Mouse (Mus musculus) limb, embryonic 11.5 days (tissue): ENCODE data around the gene Pou2f2. TPM values are rescaled to one million over a fixed set of nuclear protein-coding genes. Genes with fewer than 3 reads are reported as not detected.

Source experiments
- ATAC-seq: fragments of 200-750 bp; cut with Nextera tagmentation; 2 replicates; pipeline ENCODE4 v1.8.0; 2017; ENCODE audit warnings: low read depth; ENCODE audit not compliant: insufficient number of reproducible peaks, low FRiP score, low TSS enrichment
- DNase-seq: peaks from one replicate; pipeline ENCODE4 v3.0.0-alpha.2; 2015; ENCODE audit warnings: low spot score
- H3K27ac ChIP-seq: fragments of 300-500 bp; sonication (generic); replicated peaks from 2 replicates; pipeline ENCODE4 v1.5.1; 2014; ENCODE audit warnings: low read depth, mild to moderate bottlenecking, low read length
- H3K27me3 ChIP-seq: fragments of 300-500 bp; sonication (generic); 2 replicates; pipeline ENCODE4 v1.6.1; 2014; ENCODE audit warnings: mild to moderate bottlenecking, low read length, mixed read lengths; ENCODE audit not compliant: control insufficient read depth, insufficient read depth
- H3K36me3 ChIP-seq: fragments of 300-500 bp; sonication (generic); 2 replicates; pipeline ENCODE4 v1.6.1; 2014; ENCODE audit warnings: mild to moderate bottlenecking, low read length, moderate library complexity, mixed read lengths; ENCODE audit not compliant: control insufficient read depth, insufficient read depth
- H3K4me1 ChIP-seq: fragments of 300-500 bp; sonication (generic); 2 replicates; pipeline ENCODE4 v1.6.1; 2014; ENCODE audit warnings: low read length, mixed read lengths; ENCODE audit not compliant: control insufficient read depth, insufficient read depth
- H3K4me2 ChIP-seq: fragments of 300-500 bp; sonication (generic); 2 replicates; pipeline ENCODE4 v1.6.1; 2014; ENCODE audit warnings: low read depth, mild to moderate bottlenecking, moderate library complexity; ENCODE audit not compliant: severe bottlenecking
- H3K4me3 ChIP-seq: fragments of 300-500 bp; sonication (generic); 2 replicates; pipeline ENCODE4 v1.5.1; 2014; ENCODE audit warnings: low read depth, low read length
- H3K9ac ChIP-seq: fragments of 300-500 bp; sonication (generic); 2 replicates; pipeline ENCODE4 v1.6.1; 2014; ENCODE audit warnings: mild to moderate bottlenecking, low read length
- H3K9me3 ChIP-seq: fragments of 300-500 bp; sonication (generic); 2 replicates; pipeline ENCODE4 v1.6.1; 2016; ENCODE audit warnings: low read length; ENCODE audit not compliant: control insufficient read depth
- WGBS: fragments of 180-500 bp; shearing (Covaris S2); extraction: QIAGEN DNeasy Blood & Tissue Kit; methylation state at CpG from one replicate; pipeline ENCODE4 v1.1.7; 2014; 5-methylcytosine and 5-hydroxymethylcytosine counted together
- polyA plus RNA-seq: library from polyadenylated mRNA; unstranded; fragments of >200 nt; fragmentation: Nextera tagmentation; extraction: Ambion mirVana; gene quantifications from 2 replicates; pipeline ENCODE4 v1.2.1, GENCODE M21; 2014

Pou2f2 gene
- polyA plus RNA-seq, 1 experiment from 2014 or later, result 3.9 TPM

GRCm38 (mm10) chr7:25150151-25150663 is 29.3 kb downstream of the Pou2f2 start:
- Histone ChIP-seq H3K27ac (0 out of 2 replicates have a peak overlapping the region, but pooled peaks have one; percentile 9), H3K9ac (no peak overlapping the region), H3K4me2 (peak overlapping the region; percentile 31), H3K36me3 (no peaks in the 10 kb centered on the region), H3K27me3 (0 out of 2 replicates have a peak, but pooled peaks cover 3% of the 10 kb centered on the region), H3K4me1 (peaks cover 54% of the 10 kb centered on the region), H3K4me3 (peak overlapping the region; percentile 5; the same call in 1 of the 2 replicates), H3K9me3 (no peaks in the 10 kb centered on the region)
- DNase-seq (peak; percentile 56), ATAC-seq (peak; percentile 44; the same call in 1 of the 2 replicates)
- WGBS, result under 1% methylated on average over 13 of the region's 18 CpGs

GRCm38 (mm10) chr7:25145896-25146295 is 33.6 kb downstream of the Pou2f2 start:
- H3K4me2 ChIP-seq, result no peak overlapping the region
- no peaks in the 10 kb centered on the region for H3K27me3 ChIP-seq
- H3K9ac ChIP-seq, result no peak overlapping the region
- no peaks in the 10 kb centered on the region for H3K36me3 ChIP-seq
- DNase-seq (peak; percentile 81), ATAC-seq (no peak)
- H3K4me3 ChIP-seq, result no peak overlapping the region
- WGBS, result 6% methylated on average over 10 of the region's 10 CpGs
- peaks cover 14% of the 10 kb centered on the region for H3K4me1 ChIP-seq
- no peaks in the 10 kb centered on the region for H3K9me3 ChIP-seq
- no peak overlapping the region for H3K27ac ChIP-seq

- Histone ChIP-seq H3K27ac (no peak overlapping the region), H3K9ac (no peak overlapping the region), H3K4me2 (no peak overlapping the region), H3K27me3 (no peaks in the 10 kb centered on the region), H3K4me1 (no peaks in the 10 kb centered on the region), H3K9me3 (no peaks in the 10 kb centered on the region), H3K4me3 (no peak overlapping the region), H3K36me3 (no peaks in the 10 kb centered on the region)
- ATAC-seq (no peak), DNase-seq (peak; percentile 87)
- 1% methylated on average over 5 of the region's 5 CpGs for WGBS
Observed at GRCm38 (mm10) chr7:25141761-25142160, 37.8 kb downstream of the Pou2f2 start.

DNA sequence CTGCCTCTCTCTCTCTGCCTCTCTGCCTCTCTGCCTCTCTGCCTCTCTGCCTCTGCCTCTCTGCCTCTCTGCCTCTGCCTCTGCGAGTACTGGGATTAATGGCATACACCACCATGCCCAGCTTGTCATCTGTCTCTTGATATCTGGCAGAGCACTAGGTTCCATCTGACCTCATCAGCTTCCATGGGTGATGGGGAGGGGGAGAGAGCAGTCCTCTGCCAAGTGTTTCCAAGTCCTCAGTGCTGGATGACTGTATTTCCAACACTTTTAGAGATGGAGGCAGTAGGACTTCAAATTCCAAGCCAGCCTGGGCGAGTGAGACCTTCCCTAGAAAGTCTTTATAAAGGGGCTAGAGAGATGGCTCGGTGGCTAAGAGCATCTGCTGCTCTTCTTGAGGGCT is 42.0 kb downstream of the Pou2f2 start:
- WGBS, result 53% methylated on average over 3 of the region's 3 CpGs
- Histone ChIP-seq H3K27me3 (peaks cover 26% of the 10 kb centered on the region), H3K9me3 (peaks cover 4% of the 10 kb centered on the region; the same call in 1 of the 2 replicates), H3K4me1 (peaks cover 5% of the 10 kb centered on the region; the same call in 1 of the 2 replicates), H3K36me3 (no peaks in the 10 kb centered on the region), H3K27ac (no peak overlapping the region), H3K4me3 (no peak overlapping the region), H3K4me2 (no peak overlapping the region), H3K9ac (no peak overlapping the region)
- DNase-seq, result no peak
- ATAC-seq, result no peak

DNA sequence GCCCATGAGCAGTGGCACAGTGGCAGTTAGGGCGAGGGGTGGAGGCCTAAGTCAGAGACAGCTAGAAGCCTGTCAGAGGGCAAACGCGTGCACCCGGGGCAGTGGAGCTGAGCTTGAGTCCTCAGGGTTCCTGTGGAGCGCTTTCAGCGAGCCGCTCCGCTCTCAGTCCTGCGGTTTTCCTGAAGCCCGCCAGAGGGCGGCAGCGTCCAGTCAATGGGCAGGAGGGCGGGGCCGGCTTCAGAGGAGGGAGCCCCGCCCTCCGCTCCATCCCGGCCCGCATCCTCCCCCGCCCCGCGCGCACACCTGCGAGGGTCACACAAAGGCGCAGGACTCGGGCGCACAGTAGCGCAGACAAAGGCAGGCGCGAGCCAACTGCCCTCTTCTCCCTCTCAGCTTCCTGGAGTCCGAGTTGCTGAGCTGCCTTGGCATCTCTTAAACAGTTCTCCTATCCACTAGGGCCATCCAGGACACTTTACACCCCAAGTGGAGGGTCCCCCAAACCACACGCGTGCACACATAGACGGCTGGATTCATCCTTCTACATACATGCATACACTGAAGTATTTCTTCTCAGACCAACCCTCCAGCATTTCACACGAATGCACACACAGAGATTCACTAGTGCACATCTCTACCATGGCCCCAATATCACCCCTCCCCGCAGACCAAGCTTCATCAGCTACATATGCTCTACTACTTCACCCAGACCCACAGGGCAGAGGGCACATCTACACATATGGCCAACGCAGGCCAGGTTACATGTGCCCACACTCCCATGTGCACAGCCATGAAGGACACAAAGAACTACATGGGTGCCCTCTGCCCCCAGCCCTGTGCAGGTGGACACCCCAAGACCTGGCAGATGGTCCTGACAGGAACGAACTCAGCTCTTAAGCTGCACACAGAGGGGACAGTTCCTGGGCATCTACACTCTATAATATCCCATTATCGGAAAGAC is 46.2 kb downstream of the Pou2f2 start:
- Histone ChIP-seq H3K27ac (no peak overlapping the region), H3K4me3 (peak overlapping the region; percentile 8; the same call in 1 of the 2 replicates), H3K9me3 (peaks cover 4% of the 10 kb centered on the region; the same call in 1 of the 2 replicates), H3K4me1 (peaks cover 5% of the 10 kb centered on the region; the same call in 1 of the 2 replicates), H3K36me3 (no peaks in the 10 kb centered on the region), H3K9ac (no peak overlapping the region), H3K4me2 (peak overlapping the region; percentile 53), H3K27me3 (peaks cover 43% of the 10 kb centered on the region)
- ATAC-seq, result peak; percentile 48
- peak; percentile 88 for DNase-seq
- WGBS, result 9% methylated on average over 38 of the region's 38 CpGs

DNA sequence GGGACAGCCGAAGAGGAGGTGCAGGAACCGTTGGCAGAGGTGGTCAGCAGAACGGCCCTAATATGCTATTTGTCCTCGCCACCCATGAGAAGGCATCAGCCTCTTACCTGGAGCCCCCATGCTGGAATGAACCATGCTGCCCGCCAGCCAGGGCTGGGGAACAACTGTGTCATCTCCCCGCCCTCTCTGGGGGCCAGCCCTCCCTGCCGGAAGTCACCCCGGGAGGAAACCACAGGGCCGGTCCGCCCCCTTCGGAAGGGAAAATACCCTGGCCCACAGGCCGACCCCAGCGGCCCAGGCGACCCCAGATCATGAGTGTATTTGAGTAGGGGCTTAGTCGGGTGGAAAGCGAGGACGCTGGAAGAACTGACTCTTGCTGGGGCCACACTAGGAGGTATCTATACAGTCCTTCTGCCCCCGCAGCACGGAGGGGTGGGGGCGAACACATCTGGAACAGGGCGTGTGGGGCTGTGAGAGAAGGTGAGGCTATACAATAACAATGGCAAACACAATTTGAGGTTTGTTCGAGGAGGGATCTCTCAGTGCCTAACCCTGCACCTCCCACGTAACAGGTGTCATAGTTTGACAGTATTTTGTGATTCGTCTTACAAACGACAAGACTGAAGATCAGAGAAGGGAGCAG is 47.1 kb downstream of the Pou2f2 start:
- H3K9ac ChIP-seq, result 0 out of 2 replicates have a peak overlapping the region, but pooled peaks have one; percentile 30
- H3K27ac ChIP-seq, result no peak overlapping the region
- no peak overlapping the region for H3K4me3 ChIP-seq

DNA sequence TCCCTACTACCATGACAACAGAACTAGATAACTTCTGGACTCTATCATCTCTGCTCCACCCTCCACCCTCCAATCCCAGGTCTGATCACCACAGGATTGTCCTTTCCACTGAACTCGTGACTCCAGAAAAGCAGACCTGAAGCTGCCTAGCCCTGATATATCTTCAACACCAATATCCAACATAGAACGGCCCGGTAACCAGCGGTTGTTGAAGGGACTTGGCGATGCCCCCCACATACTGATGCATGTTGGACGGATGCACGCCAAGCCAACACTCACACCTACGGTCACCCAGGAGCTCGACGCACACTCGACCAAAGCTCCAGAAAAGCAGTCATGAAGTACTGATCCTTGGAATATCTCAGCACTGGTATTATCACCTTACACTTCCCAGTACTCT is 48.3 kb downstream of the Pou2f2 start:
- peaks cover 5% of the 10 kb centered on the region; the same call in 1 of the 2 replicates for H3K4me1 ChIP-seq
- H3K9me3 ChIP-seq, result peaks cover 4% of the 10 kb centered on the region; the same call in 1 of the 2 replicates
- H3K4me3 ChIP-seq, result no peak overlapping the region
- ATAC-seq (no peak), DNase-seq (no peak)
- H3K4me2 ChIP-seq, result no peak overlapping the region
- H3K27me3 ChIP-seq, result peaks cover 43% of the 10 kb centered on the region
- no peak overlapping the region for H3K9ac ChIP-seq
- no peak overlapping the region for H3K27ac ChIP-seq
- no peaks in the 10 kb centered on the region for H3K36me3 ChIP-seq
- 91% methylated on average over 11 of the region's 11 CpGs for WGBS

More for the DNA sequence above, 47.1 kb downstream of the Pou2f2 start:
- H3K4me1 ChIP-seq, result peaks cover 5% of the 10 kb centered on the region; the same call in 1 of the 2 replicates
- no peak overlapping the region for H3K4me2 ChIP-seq
- ATAC-seq, result no peak
- DNase-seq, result no peak
- H3K9me3 ChIP-seq, result peaks cover 4% of the 10 kb centered on the region; the same call in 1 of the 2 replicates
- WGBS, result 6% methylated on average over 25 of the region's 25 CpGs
- H3K36me3 ChIP-seq, result no peaks in the 10 kb centered on the region
- peaks cover 43% of the 10 kb centered on the region for H3K27me3 ChIP-seq

DNA sequence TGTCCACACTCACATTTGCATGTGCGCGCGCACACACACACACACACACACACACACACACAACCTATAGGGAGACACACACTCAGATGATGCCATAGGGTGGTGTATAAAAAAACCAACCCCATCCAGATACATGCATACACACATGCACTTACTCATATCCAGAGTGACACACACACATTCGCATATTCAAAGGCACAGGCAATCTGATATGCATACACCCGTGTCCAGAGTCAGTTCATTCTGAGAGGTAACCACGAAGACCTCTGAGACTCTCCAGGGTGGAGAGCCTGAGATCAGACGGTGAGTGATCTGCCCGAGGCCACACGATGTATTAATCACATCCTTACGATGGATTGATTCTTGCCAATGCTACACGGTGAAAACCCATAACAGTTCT is 49.0 kb downstream of the Pou2f2 start:
- Histone ChIP-seq H3K4me1 (peaks cover 5% of the 10 kb centered on the region; the same call in 1 of the 2 replicates), H3K27me3 (peaks cover 42% of the 10 kb centered on the region), H3K4me3 (no peak overlapping the region), H3K27ac (no peak overlapping the region), H3K36me3 (no peaks in the 10 kb centered on the region), H3K9ac (no peak overlapping the region), H3K9me3 (peaks cover 3% of the 10 kb centered on the region; the same call in 1 of the 2 replicates), H3K4me2 (no peak overlapping the region)
- no peak for ATAC-seq
- no peak for DNase-seq
- WGBS, result 80% methylated on average over 11 of the region's 11 CpGs
